Mouse (Mus musculus) brain, adult 10 weeks (tissue): ENCODE measurements around the gene Sdhc. TPM values are rescaled to one million over a fixed set of nuclear protein-coding genes. Genes with fewer than 3 reads are reported as not detected.

Experiments used
- polyA plus RNA-seq: library from polyadenylated mRNA; stranded (reverse); fragments of 350-450 nt; fragmentation: Illumina TruSeq; extraction: RNeasy Lipid Tissue Mini Kit (QIAGEN cat#74804); gene quantifications from one replicate; pipeline ENCODE4 v1.2.3, GENCODE M21; 2015; ENCODE audit warnings: low read depth, low replicate concordance

The Sdhc gene
- 136 TPM for polyA plus RNA-seq

GRCm38 (mm10) chr1:171149974-171150760 lies at the start of gene Sdhc, which contains the start of gene Mpz:
Sdhc (minus strand) TSS chr1:171150603.
Mpz (plus strand) TSS chr1:171150711.

GRCm38 (mm10) chr1:171195887-171196397 lies 45.5 kb upstream of the Sdhc start, which contains the start of gene Pcp4l1:
Pcp4l1 (minus strand) TSS chr1:171196268.

GRCm38 (mm10) chr1:171113873-171114299 lies 36.5 kb downstream of the Sdhc start, which contains the start of gene Cfap126:
Cfap126 (plus strand) TSS chr1:171113918.

Other genes with a start within 250 kb of the Sdhc start
- gene Fcrlb, start 237.7 kb downstream of the Sdhc start, polyA plus RNA-seq, result 0.37 TPM
- gene Fcrla, start 223.0 kb downstream of the Sdhc start, polyA plus RNA-seq, result not detected
- gene Fcgr2b, start 174.1 kb downstream of the Sdhc start, polyA plus RNA-seq, result 5.2 TPM
- gene Fcgr4, start 131.7 kb downstream of the Sdhc start, polyA plus RNA-seq, result 0.74 TPM
- gene Fcgr3, start 85.7 kb downstream of the Sdhc start, polyA plus RNA-seq, result 32.3 TPM
- gene Cfap126, start 36.7 kb downstream of the Sdhc start, polyA plus RNA-seq, result 5.5 TPM
- not detected for gene Mpz, start 108 bp upstream of the Sdhc start, polyA plus RNA-seq
- gene Pcp4l1, start 45.7 kb upstream of the Sdhc start, polyA plus RNA-seq, result 282 TPM
- 0.48 TPM for gene Nr1i3, start 63.4 kb upstream of the Sdhc start, polyA plus RNA-seq
- 118 TPM for gene Tomm40l, start 71.9 kb upstream of the Sdhc start, polyA plus RNA-seq
- gene Apoa2, start 74.5 kb upstream of the Sdhc start, polyA plus RNA-seq, result 6.9 TPM
- 35.4 TPM for gene Fcer1g, start 83.8 kb upstream of the Sdhc start, polyA plus RNA-seq
- gene Adamts4, start 99.8 kb upstream of the Sdhc start, polyA plus RNA-seq, result 15.3 TPM
- 322 TPM for gene Ndufs2, start 100.8 kb upstream of the Sdhc start, polyA plus RNA-seq
- 44.0 TPM for gene B4galt3, start 119.7 kb upstream of the Sdhc start, polyA plus RNA-seq
- gene Ppox, start 130.6 kb upstream of the Sdhc start, polyA plus RNA-seq, result 35.3 TPM
- gene Usp21, start 137.4 kb upstream of the Sdhc start, polyA plus RNA-seq, result 47.5 TPM
- 187 TPM for gene Ufc1, start 144.4 kb upstream of the Sdhc start, polyA plus RNA-seq
- 42.7 TPM for gene Dedd, start 178.5 kb upstream of the Sdhc start, polyA plus RNA-seq
- gene Nit1, start 195.0 kb upstream of the Sdhc start, polyA plus RNA-seq, result 59.9 TPM
- 221 TPM for gene Pfdn2, start 195.1 kb upstream of the Sdhc start, polyA plus RNA-seq
- 5.8 TPM for gene Klhdc9, start 210.2 kb upstream of the Sdhc start, polyA plus RNA-seq
- 4.8 TPM for gene Nectin4, start 219.5 kb upstream of the Sdhc start, polyA plus RNA-seq
- gene Arhgap30, start 238.4 kb upstream of the Sdhc start, polyA plus RNA-seq, result 2.2 TPM